Mouse (Mus musculus) midbrain, embryonic 14.5 days (tissue): ENCODE results near the gene Slc18a3. TPM values are rescaled to one million over a fixed set of nuclear protein-coding genes. Genes with fewer than 3 reads are reported as not detected.

ENCODE experiments used
- ATAC-seq: fragments of 200-750 bp; cut with Nextera tagmentation; 2 replicates; pipeline ENCODE4 v1.8.0; 2017; ENCODE audit warnings: moderate number of reproducible peaks, moderate library complexity; ENCODE audit not compliant: low FRiP score, low TSS enrichment
- DNase-seq: peaks from one replicate; pipeline ENCODE4 v3.0.0-alpha.2; 2015
- H3K27ac ChIP-seq: fragments of 300-500 bp; sonication (generic); replicated peaks from 2 replicates; pipeline ENCODE4 v1.5.1; 2014; ENCODE audit warnings: mild to moderate bottlenecking, low read depth, low read length, moderate library complexity
- H3K27me3 ChIP-seq: fragments of 300-500 bp; sonication (generic); 2 replicates; pipeline ENCODE4 v1.6.1; 2014; ENCODE audit warnings: low read length, control low read depth, mixed read lengths; ENCODE audit not compliant: control insufficient read depth, insufficient read depth
- H3K36me3 ChIP-seq: fragments of 300-500 bp; sonication (generic); 2 replicates; pipeline ENCODE4 v1.6.1; 2014; ENCODE audit warnings: low read length, control low read depth; ENCODE audit not compliant: control insufficient read depth, insufficient read depth
- H3K4me1 ChIP-seq: fragments of 300-500 bp; sonication (generic); 2 replicates; pipeline ENCODE4 v1.6.1; 2014; ENCODE audit warnings: mild to moderate bottlenecking, antibody characterized with exemption, low read length, control low read depth; ENCODE audit not compliant: control insufficient read depth, insufficient read depth
- H3K4me2 ChIP-seq: fragments of 300-500 bp; sonication (generic); 2 replicates; pipeline ENCODE4 v1.6.1; 2014; ENCODE audit warnings: mild to moderate bottlenecking, low read length, moderate library complexity
- H3K4me3 ChIP-seq: fragments of 300-500 bp; sonication (generic); replicated peaks from 2 replicates; pipeline ENCODE4 v1.5.1; 2014; ENCODE audit warnings: low read depth, low read length
- H3K9ac ChIP-seq: fragments of 300-500 bp; sonication (generic); replicated peaks from 2 replicates; pipeline ENCODE4 v1.6.1; 2014; ENCODE audit warnings: mild to moderate bottlenecking, low read length, moderate library complexity
- H3K9me3 ChIP-seq: fragments of 300-500 bp; sonication (generic); 2 replicates; pipeline ENCODE4 v1.6.1; 2016; ENCODE audit warnings: low read length, control low read depth, mixed read lengths; ENCODE audit not compliant: control insufficient read depth
- WGBS: fragments of 180-500 bp; shearing (Covaris S2); extraction: QIAGEN DNeasy Blood & Tissue Kit; methylation state at CpG from one replicate; pipeline ENCODE4 v1.1.7; 2014; 5-methylcytosine and 5-hydroxymethylcytosine counted together
- polyA plus RNA-seq: library from polyadenylated mRNA; unstranded; fragments of >200 nt; fragmentation: Nextera tagmentation; extraction: Ambion mirVana; gene quantifications from 2 replicates; pipeline ENCODE4 v1.2.1, GENCODE M21; 2014

Slc18a3 gene
- polyA plus RNA-seq, 1 experiment from 2014 or later = 1.9 TPM

- H3K9ac ChIP-seq = no peak overlapping the region
- no peaks in the 10 kb centered on the region for H3K36me3 ChIP-seq
- no peaks in the 10 kb centered on the region for H3K27me3 ChIP-seq
- H3K9me3 ChIP-seq = no peaks in the 10 kb centered on the region
- DNase-seq (no peak), ATAC-seq (no peak)
- WGBS = 80% methylated on average over 9 of the region's 9 CpGs
- no peaks in the 10 kb centered on the region for H3K4me1 ChIP-seq
- H3K4me2 ChIP-seq = no peak overlapping the region
- H3K4me3 ChIP-seq = no peak overlapping the region
- H3K27ac ChIP-seq = no peak overlapping the region
These were observed 38.4 kb upstream of the Slc18a3 start for GRCm38 (mm10) chr14:32502764-32503688.

- Histone ChIP-seq H3K4me2 (no peak overlapping the region), H3K36me3 (no peaks in the 10 kb centered on the region), H3K27me3 (no peaks in the 10 kb centered on the region), H3K4me1 (no peaks in the 10 kb centered on the region), H3K9me3 (no peaks in the 10 kb centered on the region), H3K27ac (no peak overlapping the region), H3K4me3 (no peak overlapping the region), H3K9ac (no peak overlapping the region)
- ATAC-seq (no peak), DNase-seq (no peak)
- 79% methylated on average over 2 of the region's 2 CpGs for WGBS
These were observed 36.7 kb upstream of the Slc18a3 start for GRCm38 (mm10) chr14:32501303-32501702.

- ATAC-seq (no peak), DNase-seq (no peak)
- Histone ChIP-seq H3K4me1 (peaks cover 3% of the 10 kb centered on the region; the same call in 1 of the 2 replicates), H3K36me3 (no peaks in the 10 kb centered on the region), H3K4me3 (no peak overlapping the region), H3K4me2 (no peak overlapping the region), H3K9me3 (no peaks in the 10 kb centered on the region), H3K27ac (no peak overlapping the region), H3K27me3 (no peaks in the 10 kb centered on the region), H3K9ac (no peak overlapping the region)
- WGBS = 81% methylated on average over 8 of the region's 8 CpGs
These were observed 31.6 kb upstream of the Slc18a3 start for GRCm38 (mm10) chr14:32496115-32496850.

- no peak for ATAC-seq
- H3K4me3 ChIP-seq = peak overlapping the region; percentile 26
- H3K4me1 ChIP-seq = peaks cover 3% of the 10 kb centered on the region; the same call in 1 of the 2 replicates
- peak overlapping the region; percentile 54 for H3K4me2 ChIP-seq
- peak; percentile 40 for DNase-seq
- no peaks in the 10 kb centered on the region for H3K36me3 ChIP-seq
- H3K9me3 ChIP-seq = no peaks in the 10 kb centered on the region
- no peak overlapping the region for H3K27ac ChIP-seq
- WGBS = 16% methylated on average over 13 of the region's 13 CpGs
- H3K27me3 ChIP-seq = no peaks in the 10 kb centered on the region
- H3K9ac ChIP-seq = peak overlapping the region; percentile 36; the same call in 1 of the 2 replicates
These were observed 27.9 kb upstream of the Slc18a3 start for GRCm38 (mm10) chr14:32492521-32492920.

GRCm38 (mm10) chr14:32482061-32482460 is 17.4 kb upstream of the Slc18a3 start:
- Histone ChIP-seq H3K9me3 (no peaks in the 10 kb centered on the region), H3K4me2 (no peak overlapping the region), H3K27me3 (no peaks in the 10 kb centered on the region), H3K36me3 (no peaks in the 10 kb centered on the region), H3K9ac (no peak overlapping the region), H3K4me1 (no peaks in the 10 kb centered on the region), H3K27ac (no peak overlapping the region), H3K4me3 (no peak overlapping the region)
- ATAC-seq (no peak), DNase-seq (peak; percentile 88)
- 11% methylated on average over 3 of the region's 3 CpGs for whole genome bisulfite sequencing

GRCm38 (mm10) chr14:32477581-32477980 is 12.9 kb upstream of the Slc18a3 start:
- no peak overlapping the region for H3K4me2 ChIP-seq
- no peaks in the 10 kb centered on the region for H3K9me3 ChIP-seq
- no peak overlapping the region for H3K4me3 ChIP-seq
- H3K27me3 ChIP-seq = no peaks in the 10 kb centered on the region
- H3K4me1 ChIP-seq = no peaks in the 10 kb centered on the region
- no peak for ATAC-seq
- H3K36me3 ChIP-seq = no peaks in the 10 kb centered on the region
- H3K27ac ChIP-seq = no peak overlapping the region
- 75% methylated on average over 1 of the region's 1 CpGs for WGBS
- DNase-seq = no peak
- no peak overlapping the region for H3K9ac ChIP-seq

- no peak for DNase-seq
- Histone ChIP-seq H3K27ac (no peak overlapping the region), H3K4me3 (no peak overlapping the region), H3K4me1 (no peaks in the 10 kb centered on the region), H3K27me3 (no peaks in the 10 kb centered on the region), H3K4me2 (no peak overlapping the region), H3K9ac (no peak overlapping the region), H3K9me3 (no peaks in the 10 kb centered on the region), H3K36me3 (no peaks in the 10 kb centered on the region)
- 74% methylated on average over 6 of the region's 6 CpGs for WGBS
- no peak for ATAC-seq
These were observed 11.9 kb upstream of the Slc18a3 start for GRCm38 (mm10) chr14:32476559-32476958.

GRCm38 (mm10) chr14:32472996-32473395 is 8.3 kb upstream of the Slc18a3 start:
- no peaks in the 10 kb centered on the region for H3K9me3 ChIP-seq
- no peak overlapping the region for H3K4me3 ChIP-seq
- DNase-seq (peak; percentile 88), ATAC-seq (no peak)
- H3K4me2 ChIP-seq = no peak overlapping the region
- no peaks in the 10 kb centered on the region for H3K36me3 ChIP-seq
- no peaks in the 10 kb centered on the region for H3K4me1 ChIP-seq
- no peaks in the 10 kb centered on the region for H3K27me3 ChIP-seq
- no peak overlapping the region for H3K27ac ChIP-seq
- H3K9ac ChIP-seq = no peak overlapping the region
- 15% methylated on average over 4 of the region's 4 CpGs for WGBS
